Mouse (Mus musculus): ENCODE measurements around the gene Cdc42se1. TPM values are rescaled to one million over a fixed set of nuclear protein-coding genes. Genes with fewer than 3 reads are reported as not detected.

The Cdc42se1 gene
- polyA plus RNA-seq, 1 experiment from 2014 or later, result 92.6 TPM

- peak overlapping the region; percentile 77 for H3K9ac ChIP-seq (ENCODE audit: low read length)
- peaks cover 24% of the 10 kb centered on the region for H3K4me1 ChIP-seq (replicated peaks; ENCODE audit: control insufficient read depth, insufficient read depth, low read length)
- peak overlapping the region; percentile 96 for H3K27ac ChIP-seq (ENCODE audit: low read depth)
- H3K27me3 ChIP-seq (replicated peaks; ENCODE audit: control insufficient read depth, insufficient read depth, low read length), result no peaks in the 10 kb centered on the region
- 5% methylated on average over 13 of the region's 13 CpGs for WGBS
- H3K9me3 ChIP-seq (ENCODE audit: control insufficient read depth, low read length), result no peaks in the 10 kb centered on the region
- DNase-seq (ENCODE audit: low spot score) (peak; percentile 70), ATAC-seq (replicated peaks; ENCODE audit: low FRiP score, low TSS enrichment, low read depth) (peak; percentile 41; the same call in 1 of the 2 replicates)
- peaks cover 44% of the 10 kb centered on the region for H3K36me3 ChIP-seq (ENCODE audit: control insufficient read depth, insufficient read depth, low read length)
- peak overlapping the region; percentile 90 for H3K4me2 ChIP-seq (ENCODE audit: low read length)
- peak overlapping the region; percentile 85 for H3K4me3 ChIP-seq (ENCODE audit: low read depth, low read length)
Observed at GRCm38 (mm10) chr3:95229781-95230494, 1.4 kb downstream of the Cdc42se1 start.

DNA sequence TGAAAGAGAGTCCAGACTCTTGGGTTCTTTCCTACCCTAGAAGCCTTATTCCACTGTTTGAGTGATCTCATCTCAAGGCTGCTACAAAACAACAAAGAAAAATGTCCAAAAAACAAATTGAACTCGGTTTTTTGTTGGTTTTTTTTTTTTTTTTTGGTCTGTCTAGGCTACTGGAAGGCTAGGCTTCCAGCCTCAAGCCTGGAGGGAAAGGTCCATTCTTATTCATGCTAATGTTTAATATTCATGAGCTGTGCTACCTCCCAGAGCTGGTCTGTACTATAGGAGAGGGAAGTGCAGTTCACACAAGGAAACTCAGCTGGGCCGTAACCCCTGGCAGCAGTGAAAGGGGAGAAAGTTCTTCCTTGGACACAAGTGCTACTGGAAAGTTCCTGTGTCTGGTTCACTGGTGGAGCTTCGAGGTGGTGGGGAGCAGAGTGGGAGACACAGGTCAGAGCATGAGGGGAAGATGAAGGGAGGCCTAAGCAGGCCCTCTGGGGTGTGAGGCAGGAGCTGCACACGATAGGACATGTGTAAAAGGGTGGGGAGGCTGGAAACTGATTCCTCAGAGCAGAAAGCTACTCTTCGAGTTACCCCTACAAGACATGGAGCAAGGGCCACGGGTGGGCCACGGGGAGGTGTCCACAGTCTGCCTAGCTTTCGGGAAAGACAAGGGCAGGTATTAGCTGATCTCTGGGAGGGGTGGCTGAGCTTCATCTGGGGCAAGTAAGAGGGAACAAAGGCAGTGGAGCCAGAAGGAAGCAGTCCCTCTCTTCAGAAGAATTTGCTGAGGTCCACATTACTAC is 2.2 kb downstream of the Cdc42se1 start:
- ATAC-seq (replicated peaks; ENCODE audit: low FRiP score, low TSS enrichment, low read depth), result no peak; the same call in 1 of the 2 replicates
- WGBS, result 57% methylated on average over 8 of the region's 8 CpGs

DNA sequence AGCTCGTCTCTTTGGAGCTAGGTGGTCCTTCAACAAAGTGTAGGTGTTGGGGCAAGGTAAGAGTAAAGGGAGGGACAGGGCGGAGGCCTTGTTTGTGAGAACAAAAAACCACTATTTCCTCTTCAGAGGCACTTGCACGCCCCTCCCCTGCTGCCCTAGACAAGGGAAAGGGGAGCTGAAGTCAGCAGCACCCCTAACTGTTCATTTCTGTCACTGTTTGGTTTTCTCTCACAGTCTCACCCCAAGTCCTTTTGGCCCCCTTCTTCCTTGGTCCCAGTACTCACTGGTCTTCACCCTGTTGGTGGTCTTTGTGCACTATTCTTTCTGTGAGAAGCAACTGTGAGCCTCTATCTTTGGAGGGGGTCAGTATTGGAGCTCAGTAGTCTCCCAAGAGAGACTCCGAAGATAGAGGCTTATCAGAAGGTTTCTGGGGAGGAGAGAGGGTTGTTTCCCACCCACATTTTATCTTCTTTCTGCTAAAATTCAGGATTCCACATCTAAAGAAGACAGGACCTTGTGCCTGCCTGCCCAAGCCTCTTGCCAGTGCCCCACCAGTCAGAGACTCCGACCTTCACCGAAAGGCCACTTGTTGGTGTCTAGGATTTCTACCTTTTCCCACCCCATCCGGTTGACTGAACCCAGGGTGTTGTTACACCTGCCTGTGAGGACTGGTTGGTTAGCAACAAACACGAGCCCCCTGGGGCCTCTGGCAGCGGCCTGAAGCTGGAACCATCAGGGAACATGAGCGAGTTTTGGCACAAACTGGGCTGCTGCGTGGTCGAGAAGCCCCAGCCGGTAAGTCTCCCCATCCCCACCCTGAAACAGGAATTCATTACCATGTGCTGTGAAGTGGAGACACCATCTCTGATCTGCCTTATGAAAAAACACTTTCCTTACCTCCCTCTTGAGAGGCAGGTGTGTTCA is 3.0 kb downstream of the Cdc42se1 start, which contains the start of gene Mllt11:
Gene Mllt11, minus strand, starts transcription at position 874 of the 924 bp plus-strand sequence.
- DNase-seq (ENCODE audit: low spot score), result no peak
- peak within 1 kb of the TSS; percentile 60 for H3K9ac ChIP-seq (ENCODE audit: low read length)
- H3K36me3 ChIP-seq (ENCODE audit: control insufficient read depth, insufficient read depth, low read length), result peaks cover 54% of the 10 kb centered on the region
- peak within 1 kb of the TSS; percentile 85; the same call in 1 of the 2 replicates for H3K4me3 ChIP-seq (ENCODE audit: low read depth, low read length)
- ATAC-seq (replicated peaks; ENCODE audit: low FRiP score, low TSS enrichment, low read depth), result no peak
- peak within 1 kb of the TSS; percentile 90 for H3K4me2 ChIP-seq (ENCODE audit: low read length)
- H3K4me1 ChIP-seq (replicated peaks; ENCODE audit: control insufficient read depth, insufficient read depth, low read length), result peaks cover 23% of the 10 kb centered on the region
- H3K27me3 ChIP-seq (replicated peaks; ENCODE audit: control insufficient read depth, insufficient read depth, low read length), result no peaks in the 10 kb centered on the region
- WGBS, result 83% methylated on average over 13 of the region's 13 CpGs
- H3K9me3 ChIP-seq (ENCODE audit: control insufficient read depth, low read length), result no peaks in the 10 kb centered on the region
- no peak within 1 kb of the TSS; the same call in 1 of the 2 replicates for H3K27ac ChIP-seq (ENCODE audit: low read depth)

More for the DNA sequence above, 2.2 kb downstream of the Cdc42se1 start:
- Histone ChIP-seq H3K4me3 (ENCODE audit: low read depth, low read length) (peak overlapping the region; percentile 85), H3K36me3 (ENCODE audit: control insufficient read depth, insufficient read depth, low read length) (peaks cover 45% of the 10 kb centered on the region), H3K4me1 (replicated peaks; ENCODE audit: control insufficient read depth, insufficient read depth, low read length) (peaks cover 24% of the 10 kb centered on the region), H3K27ac (ENCODE audit: low read depth) (peak overlapping the region; percentile 96), H3K9me3 (ENCODE audit: control insufficient read depth, low read length) (no peaks in the 10 kb centered on the region), H3K9ac (ENCODE audit: low read length) (peak overlapping the region; percentile 60), H3K4me2 (ENCODE audit: low read length) (peak overlapping the region; percentile 90), H3K27me3 (replicated peaks; ENCODE audit: control insufficient read depth, insufficient read depth, low read length) (no peaks in the 10 kb centered on the region)
- DNase-seq (ENCODE audit: low spot score), result peak; percentile 58

GRCm38 (mm10) chr3:95232771-95233170 is 4.2 kb downstream of the Cdc42se1 start:
- no peak overlapping the region for H3K9ac ChIP-seq (ENCODE audit: low read length)
- no peak for ATAC-seq (replicated peaks; ENCODE audit: low FRiP score, low TSS enrichment, low read depth)
- no peaks in the 10 kb centered on the region for H3K27me3 ChIP-seq (replicated peaks; ENCODE audit: control insufficient read depth, insufficient read depth, low read length)
- no peak overlapping the region for H3K27ac ChIP-seq (ENCODE audit: low read depth)
- no peak overlapping the region for H3K4me2 ChIP-seq (ENCODE audit: low read length)
- peaks cover 57% of the 10 kb centered on the region for H3K36me3 ChIP-seq (ENCODE audit: control insufficient read depth, insufficient read depth, low read length)
- H3K9me3 ChIP-seq (ENCODE audit: control insufficient read depth, low read length), result no peaks in the 10 kb centered on the region
- no peak for DNase-seq (ENCODE audit: low spot score)
- H3K4me1 ChIP-seq (replicated peaks; ENCODE audit: control insufficient read depth, insufficient read depth, low read length), result peaks cover 19% of the 10 kb centered on the region
- 75% methylated on average over 7 of the region's 7 CpGs for WGBS
- no peak overlapping the region for H3K4me3 ChIP-seq (ENCODE audit: low read depth, low read length)

DNA sequence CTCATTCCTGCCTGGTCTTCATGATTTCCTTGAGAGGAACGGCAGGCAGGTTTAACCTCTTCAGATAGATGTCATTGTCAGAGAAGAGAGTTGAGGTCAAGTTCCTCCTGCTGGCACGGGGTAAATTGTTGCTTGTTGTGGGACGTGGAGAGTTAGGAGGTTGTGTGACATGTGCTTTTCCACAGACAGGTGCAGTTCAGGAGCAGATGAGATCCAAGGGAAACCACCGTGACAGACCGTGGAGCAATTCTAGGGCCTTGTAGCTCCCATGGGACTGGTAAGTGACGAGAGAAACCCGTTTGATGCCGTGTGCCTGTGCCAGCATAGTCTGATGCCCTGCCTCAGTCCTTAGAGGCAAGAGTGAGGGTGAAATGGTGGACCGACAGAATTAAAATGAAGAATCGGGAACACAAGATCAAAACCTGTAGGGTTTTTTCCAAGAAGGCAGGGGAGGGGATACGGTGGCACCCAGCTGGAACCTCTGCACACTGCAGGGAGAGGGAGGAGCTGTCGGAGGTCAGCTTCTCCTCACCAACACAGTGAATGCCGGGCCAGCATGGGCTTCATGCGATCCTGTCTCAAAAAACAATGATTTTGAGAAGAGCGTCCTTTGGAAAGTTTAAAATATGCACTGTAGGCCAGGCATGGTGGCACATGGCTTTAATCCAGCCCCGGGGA is 4.9 kb downstream of the Cdc42se1 start:
- Histone ChIP-seq H3K27ac (ENCODE audit: low read depth) (no peak overlapping the region), H3K9ac (ENCODE audit: low read length) (no peak overlapping the region), H3K4me3 (ENCODE audit: low read depth, low read length) (no peak overlapping the region), H3K36me3 (ENCODE audit: control insufficient read depth, insufficient read depth, low read length) (peaks cover 63% of the 10 kb centered on the region), H3K4me1 (replicated peaks; ENCODE audit: control insufficient read depth, insufficient read depth, low read length) (peaks cover 19% of the 10 kb centered on the region), H3K9me3 (ENCODE audit: control insufficient read depth, low read length) (no peaks in the 10 kb centered on the region), H3K4me2 (ENCODE audit: low read length) (no peak overlapping the region), H3K27me3 (replicated peaks; ENCODE audit: control insufficient read depth, insufficient read depth, low read length) (no peaks in the 10 kb centered on the region)
- no peak for ATAC-seq (replicated peaks; ENCODE audit: low FRiP score, low TSS enrichment, low read depth)
- DNase-seq (ENCODE audit: low spot score), result no peak
- WGBS, result 88% methylated on average over 16 of the region's 16 CpGs

GRCm38 (mm10) chr3:95235386-95236301 is 7.1 kb downstream of the Cdc42se1 start:
- DNase-seq (ENCODE audit: low spot score) (no peak), ATAC-seq (replicated peaks; ENCODE audit: low FRiP score, low TSS enrichment, low read depth) (no peak)
- Histone ChIP-seq H3K4me3 (ENCODE audit: low read depth, low read length) (no peak overlapping the region), H3K4me1 (replicated peaks; ENCODE audit: control insufficient read depth, insufficient read depth, low read length) (peaks cover 8% of the 10 kb centered on the region), H3K9ac (ENCODE audit: low read length) (no peak overlapping the region), H3K27ac (ENCODE audit: low read depth) (no peak overlapping the region), H3K9me3 (ENCODE audit: control insufficient read depth, low read length) (no peaks in the 10 kb centered on the region), H3K36me3 (ENCODE audit: control insufficient read depth, insufficient read depth, low read length) (peaks cover 63% of the 10 kb centered on the region), H3K4me2 (ENCODE audit: low read length) (no peak overlapping the region), H3K27me3 (replicated peaks; ENCODE audit: control insufficient read depth, insufficient read depth, low read length) (no peaks in the 10 kb centered on the region)
- WGBS, result 88% methylated on average over 23 of the region's 23 CpGs

GRCm38 (mm10) chr3:95237541-95238099 is 9.1 kb downstream of the Cdc42se1 start:
- Histone ChIP-seq H3K4me3 (ENCODE audit: low read depth, low read length) (no peak overlapping the region), H3K4me2 (ENCODE audit: low read length) (no peak overlapping the region), H3K27me3 (replicated peaks; ENCODE audit: control insufficient read depth, insufficient read depth, low read length) (no peaks in the 10 kb centered on the region), H3K27ac (ENCODE audit: low read depth) (no peak overlapping the region), H3K9me3 (ENCODE audit: control insufficient read depth, low read length) (no peaks in the 10 kb centered on the region), H3K4me1 (replicated peaks; ENCODE audit: control insufficient read depth, insufficient read depth, low read length) (no peaks in the 10 kb centered on the region), H3K36me3 (ENCODE audit: control insufficient read depth, insufficient read depth, low read length) (peaks cover 49% of the 10 kb centered on the region), H3K9ac (ENCODE audit: low read length) (no peak overlapping the region)
- no peak for DNase-seq (ENCODE audit: low spot score)
- no peak for ATAC-seq (replicated peaks; ENCODE audit: low FRiP score, low TSS enrichment, low read depth)
- 88% methylated on average over 8 of the region's 8 CpGs for WGBS
